Mouse (Mus musculus) embryonic facial prominence, embryonic 15.5 days (tissue): ENCODE measurements around the gene Gm12790. TPM values are rescaled to one million over a fixed set of nuclear protein-coding genes. Genes with fewer than 3 reads are reported as not detected.
"Not testable (repeated sequence)": the region's sequence is repeated elsewhere in the genome, so short reads cannot be mapped to it uniquely, and the experiment has no call there.

ENCODE experiments used
- ATAC-seq: fragments of 200-750 bp; cut with Nextera tagmentation; 2 replicates; pipeline ENCODE4 v1.8.0; 2017; ENCODE audit warnings: low read depth, moderate TSS enrichment; ENCODE audit not compliant: insufficient number of reproducible peaks, low FRiP score, low TSS enrichment
- H3K27ac ChIP-seq: fragments of 300-500 bp; sonication (generic); replicated peaks from 2 replicates; pipeline ENCODE4 v1.5.1; 2015; ENCODE audit warnings: mild to moderate bottlenecking, inconsistent platforms
- H3K27me3 ChIP-seq: fragments of 300-500 bp; sonication (generic); 2 replicates; pipeline ENCODE4 v1.6.1; 2015; ENCODE audit warnings: inconsistent platforms
- H3K36me3 ChIP-seq: fragments of 300-500 bp; sonication (generic); 2 replicates; pipeline ENCODE4 v1.6.1; 2015; ENCODE audit warnings: mild to moderate bottlenecking, inconsistent platforms
- H3K4me1 ChIP-seq: fragments of 300-500 bp; sonication (generic); 2 replicates; pipeline ENCODE4 v1.6.1; 2015; ENCODE audit warnings: inconsistent platforms
- H3K4me2 ChIP-seq: fragments of 300-500 bp; sonication (generic); replicated peaks from 2 replicates; pipeline ENCODE4 v1.6.1; 2015; ENCODE audit warnings: mild to moderate bottlenecking, inconsistent platforms
- H3K4me3 ChIP-seq: fragments of 300-500 bp; sonication (generic); replicated peaks from 2 replicates; pipeline ENCODE4 v1.5.1; 2015; ENCODE audit warnings: mild to moderate bottlenecking, inconsistent platforms
- H3K9ac ChIP-seq: fragments of 300-500 bp; sonication (generic); 2 replicates; pipeline ENCODE4 v1.6.1; 2015; ENCODE audit warnings: inconsistent platforms
- H3K9me3 ChIP-seq: fragments of 300-500 bp; sonication (generic); replicated peaks from 2 replicates; pipeline ENCODE4 v1.6.1; 2016; ENCODE audit warnings: inconsistent platforms
- WGBS: fragments of 180-500 bp; shearing (Covaris S2); methylation state at CpG from one replicate; pipeline ENCODE4 v1.1.7; 2015; 5-methylcytosine and 5-hydroxymethylcytosine counted together
- polyA plus RNA-seq: library from polyadenylated mRNA; unstranded; fragments of >200 nt; fragmentation: Nextera tagmentation; extraction: Ambion mirVana; gene quantifications from 2 replicates; pipeline ENCODE4 v1.2.1, GENCODE M21; 2015

The Gm12790 gene
- not detected in 2 replicates for polyA plus RNA-seq

- 67% methylated on average over 1 of the region's 5 CpGs for WGBS
- not testable (repeated sequence) for H3K9me3 ChIP-seq, H3K27me3 ChIP-seq, ATAC-seq, H3K4me2 ChIP-seq, H3K9ac ChIP-seq, H3K27ac ChIP-seq, H3K36me3 ChIP-seq, H3K4me3 ChIP-seq, H3K4me1 ChIP-seq
Measured at GRCm38 (mm10) chr4:101980949-101981348, at the start of gene Gm12790. TSS of gene Gm12790 (minus strand) at chr4:101981049.

DNA sequence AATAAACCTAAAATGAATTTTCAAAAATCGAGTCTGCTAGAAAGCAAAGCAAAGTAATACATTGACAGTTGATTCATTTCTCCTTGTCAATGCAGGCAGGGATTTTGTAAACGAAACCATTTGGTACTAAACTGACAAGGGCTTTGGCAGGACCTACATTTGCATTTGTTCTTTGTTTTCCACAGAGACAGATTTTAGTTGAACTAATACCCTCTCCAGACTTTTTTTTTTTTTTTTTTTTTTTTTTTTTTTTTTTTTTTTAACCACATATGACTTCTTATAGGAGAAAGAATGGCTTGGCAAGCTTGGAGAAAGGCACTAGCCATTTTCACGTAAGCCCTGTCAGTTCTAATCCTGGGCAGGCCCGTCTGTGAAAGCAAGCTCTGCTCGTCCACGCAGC is 45.8 kb upstream of the Gm12790 start:
- WGBS = 84% methylated on average over 6 of the region's 6 CpGs
- no peaks in the 10 kb centered on the region for H3K4me1 ChIP-seq
- H3K27ac ChIP-seq = no peak overlapping the region
- H3K9me3 ChIP-seq = no peaks in the 10 kb centered on the region
- H3K4me3 ChIP-seq = no peak overlapping the region
- no peak overlapping the region for H3K9ac ChIP-seq
- H3K4me2 ChIP-seq = no peak overlapping the region
- no peaks in the 10 kb centered on the region for H3K36me3 ChIP-seq
- H3K27me3 ChIP-seq = no peaks in the 10 kb centered on the region
- ATAC-seq = no peak

DNA sequence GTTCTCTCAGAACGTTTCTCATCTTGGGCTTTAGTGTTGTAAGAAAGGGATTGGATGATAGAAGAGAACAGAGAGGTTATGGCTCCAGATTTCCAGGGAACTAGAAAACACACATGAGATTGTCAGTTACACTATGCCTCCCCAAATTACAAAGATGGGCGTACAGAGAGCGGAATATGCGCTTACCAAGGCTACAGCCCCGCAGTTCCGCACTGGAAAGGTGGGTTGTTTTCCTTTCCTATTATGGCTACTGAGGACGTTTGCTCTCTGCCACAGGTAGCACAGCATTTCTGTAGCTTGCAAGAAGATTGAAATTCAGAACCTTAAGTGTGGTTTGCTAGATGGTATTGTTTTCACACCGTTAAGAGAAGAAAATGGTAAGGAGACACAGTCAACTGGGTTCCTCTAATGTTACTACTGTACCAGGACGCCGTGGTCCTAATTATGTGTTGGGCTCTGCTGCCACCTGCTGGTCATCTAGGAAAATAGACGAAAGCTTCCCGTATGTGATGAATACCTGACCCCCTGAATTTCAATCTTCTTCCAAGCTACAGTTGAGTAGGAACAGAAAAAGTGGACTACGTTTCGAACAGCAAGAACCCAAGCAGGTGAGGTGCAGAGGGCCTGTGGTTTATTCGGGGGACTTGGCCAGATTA is 17.5 kb upstream of the Gm12790 start:
- H3K9ac ChIP-seq = no peak overlapping the region
- no peaks in the 10 kb centered on the region for H3K36me3 ChIP-seq
- H3K4me3 ChIP-seq = no peak overlapping the region
- H3K27ac ChIP-seq = no peak overlapping the region
- H3K27me3 ChIP-seq = no peaks in the 10 kb centered on the region
- no peaks in the 10 kb centered on the region for H3K4me1 ChIP-seq
- no peak for ATAC-seq
- H3K9me3 ChIP-seq = no peaks in the 10 kb centered on the region
- no peak overlapping the region for H3K4me2 ChIP-seq
- WGBS = 35% methylated on average over 15 of the region's 15 CpGs

DNA sequence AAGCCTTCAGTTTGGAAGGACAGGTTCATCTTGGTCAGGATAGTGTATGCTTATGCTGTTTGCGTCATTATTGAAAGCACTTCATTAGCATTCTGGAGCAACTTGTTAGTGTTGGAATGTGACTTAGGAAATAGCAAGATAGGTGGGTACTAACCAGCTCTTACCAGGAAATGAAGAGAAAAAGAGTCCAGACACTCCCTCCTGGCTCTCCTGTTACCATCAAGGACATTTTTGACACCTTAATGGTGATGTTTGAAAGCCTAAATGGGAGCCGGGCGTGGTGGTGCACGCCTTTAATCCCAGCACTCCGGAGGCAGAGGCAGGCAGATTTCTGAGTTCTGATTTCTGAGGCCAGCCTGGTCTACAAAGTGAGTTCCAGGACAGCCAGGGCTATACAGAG is 16.6 kb upstream of the Gm12790 start:
- Histone ChIP-seq H3K4me3 (no peak overlapping the region), H3K27me3 (no peaks in the 10 kb centered on the region), H3K9ac (no peak overlapping the region), H3K4me1 (no peaks in the 10 kb centered on the region), H3K4me2 (no peak overlapping the region), H3K9me3 (no peaks in the 10 kb centered on the region), H3K36me3 (no peaks in the 10 kb centered on the region), H3K27ac (no peak overlapping the region)
- WGBS = 86% methylated on average over 5 of the region's 5 CpGs
- ATAC-seq = no peak

DNA sequence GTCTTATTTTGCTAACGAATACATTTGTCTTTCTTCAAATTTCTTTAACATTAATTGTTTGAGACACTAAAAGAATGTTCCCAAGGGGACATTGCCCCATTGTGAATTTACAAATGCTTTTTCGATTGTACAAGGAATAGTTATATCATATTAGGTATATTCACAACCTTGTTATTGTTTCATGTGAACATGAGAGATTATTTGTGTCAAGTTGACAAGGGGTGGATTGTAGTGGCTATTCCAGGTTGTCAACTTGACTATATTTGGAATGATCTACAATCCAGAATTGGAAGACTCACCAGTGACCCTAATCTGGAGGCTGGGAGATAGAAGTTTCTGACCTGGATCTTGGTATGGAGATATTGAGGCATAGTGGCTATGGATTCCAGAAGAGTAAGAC is 5.5 kb upstream of the Gm12790 start, which contains the start of gene Gm12789:
TSS of gene Gm12789 (plus strand) at position 301 of the 400 bp plus-strand sequence.
- not testable (repeated sequence) for H3K4me1 ChIP-seq, ATAC-seq, H3K36me3 ChIP-seq, H3K4me2 ChIP-seq, H3K4me3 ChIP-seq, H3K9me3 ChIP-seq, H3K27me3 ChIP-seq, H3K27ac ChIP-seq, H3K9ac ChIP-seq
- WGBS = 79% methylated on average over 2 of the region's 2 CpGs

DNA sequence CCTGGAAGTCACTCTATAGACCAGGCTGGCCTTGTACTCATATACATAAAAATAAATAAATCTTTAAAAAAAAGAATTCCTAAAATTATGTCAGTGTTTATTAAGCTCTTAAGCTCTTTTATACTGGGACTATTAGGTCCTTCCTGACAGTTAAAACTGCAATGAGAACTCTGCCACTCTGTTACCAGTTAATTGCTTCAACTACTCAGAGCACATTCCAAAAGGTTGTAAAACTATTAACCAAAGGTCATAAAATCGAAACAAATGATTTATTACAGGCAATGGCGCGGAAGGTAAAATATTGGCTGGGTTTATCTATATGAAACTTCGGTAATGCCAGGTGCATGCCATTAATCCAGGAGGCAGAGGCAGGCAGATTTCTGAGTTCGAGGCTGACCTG is 4.8 kb upstream of the Gm12790 start:
- Histone ChIP-seq H3K36me3 (no peaks in the 10 kb centered on the region), H3K9me3 (no peaks in the 10 kb centered on the region), H3K4me1 (no peaks in the 10 kb centered on the region), H3K9ac (no peak overlapping the region), H3K27ac (no peak overlapping the region), H3K27me3 (no peaks in the 10 kb centered on the region), H3K4me3 (no peak overlapping the region), H3K4me2 (no peak overlapping the region)
- no peak for ATAC-seq
- 90% methylated on average over 5 of the region's 5 CpGs for WGBS

- H3K36me3 ChIP-seq, H3K27me3 ChIP-seq, H3K4me1 ChIP-seq, H3K4me3 ChIP-seq, ATAC-seq, H3K9me3 ChIP-seq, H3K9ac ChIP-seq, H3K4me2 ChIP-seq, H3K27ac ChIP-seq: not testable (repeated sequence)
- 78% methylated on average over 2 of the region's 2 CpGs for WGBS
Measured at GRCm38 (mm10) chr4:101940107-101940506, 40.7 kb downstream of the Gm12790 start, which contains the start of gene Gm12794. TSS of gene Gm12794 (plus strand) at chr4:101940407.

Other genes with a start within 250 kb of the Gm12790 start
- not detected in 2 replicates for gene B020004J07Rik, start 137.0 kb downstream of the Gm12790 start, polyA plus RNA-seq
- gene C130073F10Rik, start 87.3 kb downstream of the Gm12790 start, polyA plus RNA-seq = 0.43 and 0.50 TPM in 2 replicates
- gene Gm12800, start 71.9 kb downstream of the Gm12790 start, polyA plus RNA-seq = not detected in 2 replicates
- gene Gm12794, start 40.6 kb downstream of the Gm12790 start, polyA plus RNA-seq = not detected in 2 replicates
- gene Gm12789, start 5.6 kb upstream of the Gm12790 start, polyA plus RNA-seq = not detected in 2 replicates
- gene Pde4b, start 106.5 kb upstream of the Gm12790 start, polyA plus RNA-seq = 15.5 and 17.1 TPM in 2 replicates